Mouse (Mus musculus) urinary bladder, postnatal 10 days (tissue): ENCODE results near the gene Cd320.
"Not testable (repeated sequence)": the region's sequence is repeated elsewhere in the genome, so short reads cannot be mapped to it uniquely, and the experiment has no call there.

Experiments used
- DNase-seq: peaks from one replicate; pipeline ENCODE4 v3.0.0; 2022; ENCODE audit warnings: low spot score

Gene Cd320

GRCm38 (mm10) chr17:33825462-33825861 lies 17.4 kb upstream of the Cd320 start:
- no peak for DNase-seq

- DNase-seq: no peak
Observed at GRCm38 (mm10) chr17:33826850-33827249, 16.0 kb upstream of the Cd320 start.

GRCm38 (mm10) chr17:33828892-33829291 lies 14.0 kb upstream of the Cd320 start:
- DNase-seq: no peak

- no peak for DNase-seq
Observed at GRCm38 (mm10) chr17:33829561-33829960, 13.3 kb upstream of the Cd320 start.

GRCm38 (mm10) chr17:33844196-33844595 lies 1.3 kb downstream of the Cd320 start:
- DNase-seq: no peak

GRCm38 (mm10) chr17:33848139-33848538 lies 5.2 kb downstream of the Cd320 start:
- no peak for DNase-seq

GRCm38 (mm10) chr17:33851331-33851730 lies 8.4 kb downstream of the Cd320 start:
- no peak for DNase-seq

GRCm38 (mm10) chr17:33857816-33858215 lies 14.9 kb downstream of the Cd320 start:
- DNase-seq: no peak

- no peak for DNase-seq
Observed at GRCm38 (mm10) chr17:33865330-33866030, 22.6 kb downstream of the Cd320 start.

- not testable (repeated sequence) for DNase-seq
Observed at GRCm38 (mm10) chr17:33873537-33873936, 30.6 kb downstream of the Cd320 start, which contains the start of gene Gm7029. Gene Gm7029, plus strand, starts transcription at chr17:33873837.

- DNase-seq: no peak
Observed at GRCm38 (mm10) chr17:33874411-33874810, 31.5 kb downstream of the Cd320 start.

- not testable (repeated sequence) for DNase-seq
Observed at GRCm38 (mm10) chr17:33875797-33876196, 32.9 kb downstream of the Cd320 start.

GRCm38 (mm10) chr17:33884320-33884719 lies 41.4 kb downstream of the Cd320 start:
- not testable (repeated sequence) for DNase-seq

GRCm38 (mm10) chr17:33887802-33888201 lies 44.9 kb downstream of the Cd320 start:
- not testable (repeated sequence) for DNase-seq

GRCm38 (mm10) chr17:33888230-33888629 lies 45.3 kb downstream of the Cd320 start:
- DNase-seq: not testable (repeated sequence)

GRCm38 (mm10) chr17:33889941-33890532 lies 47.1 kb downstream of the Cd320 start:
- DNase-seq: not testable (repeated sequence)

- DNase-seq: peak; percentile 98
Observed at GRCm38 (mm10) chr17:33890533-33891059, 47.7 kb downstream of the Cd320 start, which contains the start of gene Kifc1. Gene Kifc1, minus strand, starts transcription at chr17:33890661.

- DNase-seq: no peak
Observed at GRCm38 (mm10) chr17:33891357-33891756, 48.5 kb downstream of the Cd320 start.

- not testable (repeated sequence) for DNase-seq
Observed at GRCm38 (mm10) chr17:33891892-33892291, 49.0 kb downstream of the Cd320 start.

- no peak for DNase-seq
Observed at GRCm38 (mm10) chr17:33892429-33892828, 49.5 kb downstream of the Cd320 start.

GRCm38 (mm10) chr17:33893011-33893410 lies 50.1 kb downstream of the Cd320 start:
- DNase-seq: not testable (repeated sequence)

GRCm38 (mm10) chr17:33897114-33897794 lies 54.4 kb downstream of the Cd320 start:
- DNase-seq: no peak

- DNase-seq: not testable (repeated sequence)
Observed at GRCm38 (mm10) chr17:33898193-33898592, 55.3 kb downstream of the Cd320 start.
